Mouse (Mus musculus) hindbrain, embryonic 13.5 days (tissue): Measurements from ENCODE around the gene Gin1. TPM values are rescaled to one million over a fixed set of nuclear protein-coding genes. Genes with fewer than 3 reads are reported as not detected.
"Not testable (repeated sequence)": the region's sequence is repeated elsewhere in the genome, so short reads cannot be mapped to it uniquely, and the experiment has no call there.

Source experiments
- ATAC-seq: fragments of 200-750 bp; cut with Nextera tagmentation; 2 replicates; pipeline ENCODE4 v1.8.0; 2017; ENCODE audit warnings: moderate TSS enrichment; ENCODE audit not compliant: low FRiP score
- H3K27ac ChIP-seq: fragments of 300-500 bp; sonication (generic); 2 replicates; pipeline ENCODE4 v1.5.1; 2015; ENCODE audit warnings: inconsistent platforms, mild to moderate bottlenecking, moderate library complexity
- H3K27me3 ChIP-seq: fragments of 300-500 bp; sonication (generic); 2 replicates; pipeline ENCODE4 v1.6.1; 2015; ENCODE audit warnings: mild to moderate bottlenecking, inconsistent platforms
- H3K36me3 ChIP-seq: fragments of 300-500 bp; sonication (generic); 2 replicates; pipeline ENCODE4 v1.6.1; 2015; ENCODE audit warnings: mild to moderate bottlenecking, inconsistent platforms
- H3K4me1 ChIP-seq: fragments of 300-500 bp; sonication (generic); replicated peaks from 2 replicates; pipeline ENCODE4 v1.6.1; 2015; ENCODE audit warnings: inconsistent platforms
- H3K4me2 ChIP-seq: fragments of 300-500 bp; sonication (generic); 2 replicates; pipeline ENCODE4 v1.6.1; 2015; ENCODE audit warnings: inconsistent platforms, mild to moderate bottlenecking, moderate library complexity
- H3K4me3 ChIP-seq: fragments of 300-500 bp; sonication (generic); 2 replicates; pipeline ENCODE4 v1.5.1; 2015; ENCODE audit warnings: mild to moderate bottlenecking, inconsistent platforms
- H3K9ac ChIP-seq: fragments of 300-500 bp; sonication (generic); 2 replicates; pipeline ENCODE4 v1.6.1; 2015; ENCODE audit warnings: mild to moderate bottlenecking, inconsistent platforms
- H3K9me3 ChIP-seq: fragments of 300-500 bp; sonication (generic); 2 replicates; pipeline ENCODE4 v1.6.1; 2016; ENCODE audit warnings: inconsistent platforms
- WGBS: fragments of 180-500 bp; shearing (Covaris S2); methylation state at CpG from one replicate; pipeline ENCODE4 v1.1.7; 2015; 5-methylcytosine and 5-hydroxymethylcytosine counted together
- polyA plus RNA-seq: library from polyadenylated mRNA; unstranded; fragments of >200 nt; fragmentation: Nextera tagmentation; extraction: Ambion mirVana; gene quantifications from 2 replicates; pipeline ENCODE4 v1.2.1, GENCODE M21; 2015

Gin1 gene
- polyA plus RNA-seq: 17.8 and 17.9 TPM in 2 replicates

DNA sequence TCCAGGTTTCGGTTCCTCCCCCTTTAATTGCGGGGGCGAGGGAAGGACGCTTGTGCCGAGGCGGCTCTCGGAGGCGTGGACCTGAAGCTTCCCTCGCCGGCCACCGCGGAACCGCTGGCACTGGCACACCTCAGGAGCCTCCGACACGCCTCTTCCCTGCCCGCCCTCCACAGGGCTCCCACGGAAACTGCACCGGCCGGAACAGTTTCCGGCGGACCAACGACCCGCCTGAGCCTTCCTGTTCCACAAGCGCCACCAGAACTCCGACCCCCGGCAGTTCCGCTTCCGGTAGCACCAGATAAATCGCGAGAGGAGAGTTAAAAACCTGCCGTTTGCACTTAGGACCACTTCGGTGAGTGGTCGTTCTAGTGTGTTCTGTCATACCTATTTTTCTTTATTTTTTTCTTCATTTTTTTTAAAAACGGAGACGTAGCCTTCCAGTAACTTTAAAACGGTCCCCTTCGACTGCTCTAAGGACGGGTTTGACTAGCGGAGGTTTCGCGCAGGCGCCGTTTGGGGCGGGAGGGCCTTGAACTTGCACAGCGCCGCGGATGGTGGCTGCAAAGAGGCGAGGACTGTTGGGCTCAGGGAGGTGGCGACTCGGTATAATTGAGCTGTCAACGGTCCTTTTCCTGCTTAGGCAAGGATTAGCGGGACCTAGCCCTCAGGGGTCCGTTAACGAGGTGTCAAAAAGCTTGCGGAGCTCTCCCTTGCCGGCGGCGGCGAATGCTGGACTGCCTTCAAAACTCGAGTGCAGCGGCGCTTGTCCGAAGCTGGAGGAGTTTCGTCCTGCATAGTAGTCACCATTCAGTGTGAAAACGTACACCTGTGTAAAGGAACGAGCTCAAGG lies at the start of gene Gin1, which contains the start of gene Ppip5k2:
Gin1 (plus strand) TSS at position 269 of the 850 bp plus-strand sequence.
Ppip5k2 (minus strand) TSS at position 508 of the 850 bp plus-strand sequence.
- peak within 1 kb of the TSS; percentile 93 for H3K27ac ChIP-seq
- under 1% methylated on average over 66 of the region's 66 CpGs for WGBS
- H3K4me3 ChIP-seq: peak within 1 kb of the TSS; percentile 93
- H3K4me1 ChIP-seq: peaks cover 29% of the 10 kb centered on the region
- H3K36me3 ChIP-seq: no peaks in the 10 kb centered on the region
- H3K9ac ChIP-seq: peak within 1 kb of the TSS; percentile 93
- no peaks in the 10 kb centered on the region for H3K27me3 ChIP-seq
- peak; percentile 99 for ATAC-seq
- H3K4me2 ChIP-seq: peak within 1 kb of the TSS; percentile 71
- no peaks in the 10 kb centered on the region for H3K9me3 ChIP-seq

- no peak for ATAC-seq
- no peaks in the 10 kb centered on the region for H3K27me3 ChIP-seq
These were observed 43.2 kb upstream of the Gin1 start for GRCm38 (mm10) chr1:97726730-97727129.

GRCm38 (mm10) chr1:97729339-97729738 lies 40.6 kb upstream of the Gin1 start:
- 76% methylated on average over 1 of the region's 1 CpGs for WGBS
- peaks cover 36% of the 10 kb centered on the region for H3K36me3 ChIP-seq
- H3K9ac ChIP-seq: no peak overlapping the region
- no peaks in the 10 kb centered on the region for H3K27me3 ChIP-seq
- H3K4me2 ChIP-seq: no peak overlapping the region
- no peak for ATAC-seq
- no peak overlapping the region for H3K27ac ChIP-seq
- no peaks in the 10 kb centered on the region for H3K4me1 ChIP-seq
- H3K9me3 ChIP-seq: no peaks in the 10 kb centered on the region
- no peak overlapping the region for H3K4me3 ChIP-seq

More at GRCm38 (mm10) chr1:97726730-97727129, 43.2 kb upstream of the Gin1 start:
- no peaks in the 10 kb centered on the region for H3K4me1 ChIP-seq
- no peak overlapping the region for H3K4me3 ChIP-seq
- no peak overlapping the region for H3K4me2 ChIP-seq
- no peak overlapping the region for H3K27ac ChIP-seq
- no peaks in the 10 kb centered on the region for H3K9me3 ChIP-seq
- peaks cover 28% of the 10 kb centered on the region for H3K36me3 ChIP-seq
- 78% methylated on average over 2 of the region's 2 CpGs for WGBS
- no peak overlapping the region for H3K9ac ChIP-seq

- Histone ChIP-seq H3K36me3 (peaks cover 64% of the 10 kb centered on the region), H3K9me3 (no peaks in the 10 kb centered on the region), H3K4me1 (no peaks in the 10 kb centered on the region), H3K4me2 (no peak overlapping the region), H3K27ac (no peak overlapping the region), H3K9ac (no peak overlapping the region), H3K4me3 (no peak overlapping the region), H3K27me3 (no peaks in the 10 kb centered on the region)
- no peak for ATAC-seq
- WGBS: 100% methylated on average over 1 of the region's 1 CpGs
These were observed 26.9 kb upstream of the Gin1 start for GRCm38 (mm10) chr1:97743063-97743462.

- Histone ChIP-seq H3K27ac (no peak overlapping the region), H3K4me3 (no peak overlapping the region), H3K4me1 (no peaks in the 10 kb centered on the region), H3K4me2 (no peak overlapping the region), H3K9ac (no peak overlapping the region), H3K27me3 (no peaks in the 10 kb centered on the region), H3K9me3 (no peaks in the 10 kb centered on the region), H3K36me3 (peaks cover 58% of the 10 kb centered on the region)
- 94% methylated on average over 4 of the region's 4 CpGs for WGBS
- ATAC-seq: no peak
These were observed 24.3 kb upstream of the Gin1 start for GRCm38 (mm10) chr1:97745712-97746111.

DNA sequence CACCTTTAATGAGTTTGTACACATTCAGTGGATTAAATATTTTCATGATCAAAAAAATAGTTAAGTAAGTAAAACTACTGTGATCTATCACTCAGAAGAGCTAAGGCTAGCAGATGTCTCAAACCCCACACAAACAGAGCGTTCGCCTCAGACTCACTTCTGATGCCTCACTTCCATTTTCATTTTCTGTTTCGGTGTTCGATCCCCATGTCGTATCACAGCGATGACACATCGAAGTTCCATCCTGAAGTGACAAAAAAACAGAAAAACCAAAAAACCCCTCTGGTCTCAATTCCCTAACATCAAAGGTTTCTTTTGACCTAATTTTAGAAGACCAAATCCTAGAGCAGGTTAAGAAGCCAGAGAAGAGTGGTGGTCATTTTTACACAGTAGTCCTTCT lies 23.7 kb upstream of the Gin1 start:
- Histone ChIP-seq H3K27me3 (no peaks in the 10 kb centered on the region), H3K27ac (no peak overlapping the region), H3K9me3 (no peaks in the 10 kb centered on the region), H3K4me1 (no peaks in the 10 kb centered on the region), H3K4me2 (no peak overlapping the region), H3K9ac (no peak overlapping the region), H3K4me3 (no peak overlapping the region), H3K36me3 (peaks cover 58% of the 10 kb centered on the region)
- 98% methylated on average over 7 of the region's 7 CpGs for WGBS
- no peak for ATAC-seq

DNA sequence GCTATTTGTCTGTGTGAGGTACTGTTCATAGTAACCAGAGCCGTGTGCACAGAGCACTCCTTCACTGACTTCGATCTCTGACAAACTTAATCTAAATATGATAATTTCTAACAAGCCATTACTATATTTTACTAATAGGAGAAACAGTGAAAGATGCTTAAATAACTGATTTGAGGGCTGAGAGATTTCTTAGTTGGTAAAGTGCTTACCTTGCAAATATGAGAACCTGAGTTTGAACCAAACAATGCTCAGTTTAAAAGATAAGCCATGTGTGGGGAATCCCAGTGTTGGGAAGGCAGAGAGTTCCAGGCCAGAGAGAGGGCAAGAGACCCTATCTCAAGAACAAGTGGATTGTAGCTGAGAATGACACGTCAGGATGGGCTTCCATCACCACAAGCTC lies 21.8 kb upstream of the Gin1 start:
- no peak overlapping the region for H3K27ac ChIP-seq
- no peaks in the 10 kb centered on the region for H3K4me1 ChIP-seq
- H3K4me2 ChIP-seq: no peak overlapping the region
- H3K9me3 ChIP-seq: no peaks in the 10 kb centered on the region
- H3K4me3 ChIP-seq: no peak overlapping the region
- no peaks in the 10 kb centered on the region for H3K27me3 ChIP-seq
- H3K9ac ChIP-seq: no peak overlapping the region
- 93% methylated on average over 3 of the region's 3 CpGs for WGBS
- ATAC-seq: no peak
- H3K36me3 ChIP-seq: peaks cover 58% of the 10 kb centered on the region

DNA sequence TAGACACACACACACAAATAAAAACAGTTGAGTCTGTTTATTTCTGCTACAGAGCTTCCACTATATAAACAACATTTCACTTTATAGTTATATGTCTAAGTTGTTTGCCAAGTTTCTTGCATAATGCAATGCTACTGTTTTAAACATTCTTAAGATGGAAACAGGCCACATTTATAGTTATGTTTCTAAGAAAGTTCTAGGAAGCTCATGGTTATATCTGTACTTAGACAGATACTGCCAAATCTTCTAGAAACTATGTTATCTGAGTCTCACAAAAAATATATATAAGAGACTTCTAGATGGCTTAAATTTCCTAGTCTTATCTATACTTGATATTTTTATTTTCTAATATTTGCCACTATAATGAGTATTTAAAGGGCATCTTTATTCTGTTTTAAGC lies 16.8 kb upstream of the Gin1 start:
- Histone ChIP-seq H3K9ac (no peak overlapping the region), H3K27me3 (no peaks in the 10 kb centered on the region), H3K4me3 (no peak overlapping the region), H3K27ac (no peak overlapping the region), H3K9me3 (no peaks in the 10 kb centered on the region), H3K4me2 (no peak overlapping the region), H3K4me1 (no peaks in the 10 kb centered on the region), H3K36me3 (peaks cover 49% of the 10 kb centered on the region)
- no peak for ATAC-seq

DNA sequence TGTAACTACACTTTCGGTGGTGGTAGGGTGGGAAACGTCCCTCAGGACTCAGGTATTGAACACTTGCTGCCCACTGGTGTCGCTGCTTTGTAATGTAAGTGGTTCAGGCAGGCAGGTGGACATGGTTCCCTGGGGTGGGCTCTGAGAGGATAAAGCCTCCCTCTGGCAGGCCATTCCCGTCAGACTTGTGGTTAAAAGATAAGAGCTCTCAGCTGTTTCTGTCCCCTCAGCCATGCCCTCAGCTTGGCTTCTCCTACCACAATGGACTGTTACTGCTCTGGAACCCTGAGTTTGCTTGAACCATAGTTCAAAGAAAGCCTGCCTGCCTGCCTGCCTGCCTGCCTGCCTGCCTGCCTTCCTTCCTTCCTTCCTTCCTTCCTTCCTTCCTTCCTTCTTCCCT lies 15.6 kb upstream of the Gin1 start:
- Histone ChIP-seq H3K9me3 (no peaks in the 10 kb centered on the region), H3K4me2 (no peak overlapping the region), H3K27ac (no peak overlapping the region), H3K4me1 (no peaks in the 10 kb centered on the region), H3K9ac (no peak overlapping the region), H3K36me3 (peaks cover 47% of the 10 kb centered on the region), H3K4me3 (no peak overlapping the region), H3K27me3 (no peaks in the 10 kb centered on the region)
- no peak for ATAC-seq
- WGBS: 84% methylated on average over 4 of the region's 4 CpGs

- Histone ChIP-seq H3K27me3 (no peaks in the 10 kb centered on the region), H3K4me1 (0 out of 2 replicates have a peak, but pooled peaks cover 9% of the 10 kb centered on the region), H3K9me3 (no peaks in the 10 kb centered on the region), H3K36me3 (peaks cover 19% of the 10 kb centered on the region), H3K4me2 (no peak overlapping the region), H3K27ac (no peak overlapping the region), H3K9ac (no peak overlapping the region), H3K4me3 (no peak overlapping the region)
- ATAC-seq: no peak
These were observed 10.1 kb upstream of the Gin1 start for GRCm38 (mm10) chr1:97759841-97760240.

DNA sequence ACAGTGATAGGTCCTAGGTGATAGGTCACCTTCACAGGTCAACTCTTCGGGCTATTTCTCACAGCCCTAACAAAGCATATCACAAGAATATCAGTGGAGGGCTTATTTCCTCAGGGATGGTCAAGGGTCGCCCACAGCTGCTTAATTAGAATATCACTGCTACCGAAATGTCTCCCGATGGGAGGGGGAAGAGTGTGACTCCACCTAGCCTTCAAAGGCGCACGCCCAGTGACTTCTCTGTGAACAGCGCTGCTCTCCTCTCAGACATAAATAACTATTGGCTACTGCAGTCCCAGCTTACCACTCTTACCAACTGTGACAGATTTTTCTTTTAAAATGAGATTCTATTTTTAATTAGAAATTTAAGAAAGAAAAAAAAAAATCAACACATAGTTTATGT lies 9.4 kb upstream of the Gin1 start:
- Histone ChIP-seq H3K9me3 (no peaks in the 10 kb centered on the region), H3K4me2 (no peak overlapping the region), H3K27me3 (no peaks in the 10 kb centered on the region), H3K4me1 (peaks cover 16% of the 10 kb centered on the region), H3K4me3 (no peak overlapping the region), H3K9ac (no peak overlapping the region), H3K27ac (no peak overlapping the region), H3K36me3 (peaks cover 12% of the 10 kb centered on the region; the same call in 1 of the 2 replicates)
- no peak for ATAC-seq
- WGBS: 64% methylated on average over 7 of the region's 7 CpGs

DNA sequence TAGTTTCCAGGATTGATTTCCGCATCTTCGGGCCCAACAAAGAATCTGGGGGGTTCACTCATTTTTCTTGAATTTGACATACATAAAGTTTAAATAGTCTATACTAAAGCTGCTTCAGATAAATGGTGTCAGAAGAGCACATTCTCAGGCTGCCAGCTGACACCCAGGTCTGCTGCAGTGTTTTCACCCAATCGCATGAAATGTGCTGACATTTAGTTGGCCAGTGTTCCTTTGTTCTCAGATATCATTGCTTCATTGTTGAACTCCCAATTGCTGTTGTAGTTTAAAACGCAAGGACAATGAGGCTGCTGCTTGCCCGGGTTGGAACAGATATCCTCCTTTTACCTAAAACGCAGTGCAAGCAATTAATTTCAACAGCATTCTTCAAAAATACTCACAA lies 8.5 kb upstream of the Gin1 start:
- no peak for ATAC-seq
- no peak overlapping the region for H3K9ac ChIP-seq
- H3K9me3 ChIP-seq: no peaks in the 10 kb centered on the region
- no peak overlapping the region for H3K27ac ChIP-seq
- 63% methylated on average over 6 of the region's 6 CpGs for WGBS
- H3K4me3 ChIP-seq: no peak overlapping the region
- no peaks in the 10 kb centered on the region for H3K27me3 ChIP-seq
- H3K4me1 ChIP-seq: peaks cover 20% of the 10 kb centered on the region
- peaks cover 8% of the 10 kb centered on the region; the same call in 1 of the 2 replicates for H3K36me3 ChIP-seq
- no peak overlapping the region for H3K4me2 ChIP-seq

DNA sequence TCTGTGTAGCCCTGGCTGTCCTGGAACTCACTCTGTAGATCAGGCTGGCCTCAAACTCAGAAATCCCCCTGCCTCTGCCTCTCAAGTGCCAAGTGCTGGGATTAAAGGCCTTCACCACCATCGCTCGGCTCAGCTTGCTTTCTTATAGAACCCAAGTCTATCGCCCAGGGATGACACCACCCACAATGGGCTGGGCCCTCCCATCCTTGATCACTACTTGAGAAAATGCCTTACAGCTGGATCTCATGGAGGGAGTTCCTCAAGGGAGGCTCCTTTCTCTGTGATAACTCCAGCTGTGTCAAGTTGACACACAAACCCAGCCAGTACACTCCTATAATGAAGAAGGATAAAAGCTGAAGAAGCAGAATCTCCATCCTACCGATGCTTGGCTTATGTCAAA lies 4.3 kb upstream of the Gin1 start:
- H3K36me3 ChIP-seq, H3K4me2 ChIP-seq, H3K27ac ChIP-seq, ATAC-seq, H3K9me3 ChIP-seq, H3K9ac ChIP-seq, H3K4me3 ChIP-seq, H3K27me3 ChIP-seq: not testable (repeated sequence)
- peaks cover 32% of the 10 kb centered on the region for H3K4me1 ChIP-seq
- 81% methylated on average over 4 of the region's 4 CpGs for WGBS
